Mouse (Mus musculus): ENCODE measurements around the gene Gpkow.

DNA sequence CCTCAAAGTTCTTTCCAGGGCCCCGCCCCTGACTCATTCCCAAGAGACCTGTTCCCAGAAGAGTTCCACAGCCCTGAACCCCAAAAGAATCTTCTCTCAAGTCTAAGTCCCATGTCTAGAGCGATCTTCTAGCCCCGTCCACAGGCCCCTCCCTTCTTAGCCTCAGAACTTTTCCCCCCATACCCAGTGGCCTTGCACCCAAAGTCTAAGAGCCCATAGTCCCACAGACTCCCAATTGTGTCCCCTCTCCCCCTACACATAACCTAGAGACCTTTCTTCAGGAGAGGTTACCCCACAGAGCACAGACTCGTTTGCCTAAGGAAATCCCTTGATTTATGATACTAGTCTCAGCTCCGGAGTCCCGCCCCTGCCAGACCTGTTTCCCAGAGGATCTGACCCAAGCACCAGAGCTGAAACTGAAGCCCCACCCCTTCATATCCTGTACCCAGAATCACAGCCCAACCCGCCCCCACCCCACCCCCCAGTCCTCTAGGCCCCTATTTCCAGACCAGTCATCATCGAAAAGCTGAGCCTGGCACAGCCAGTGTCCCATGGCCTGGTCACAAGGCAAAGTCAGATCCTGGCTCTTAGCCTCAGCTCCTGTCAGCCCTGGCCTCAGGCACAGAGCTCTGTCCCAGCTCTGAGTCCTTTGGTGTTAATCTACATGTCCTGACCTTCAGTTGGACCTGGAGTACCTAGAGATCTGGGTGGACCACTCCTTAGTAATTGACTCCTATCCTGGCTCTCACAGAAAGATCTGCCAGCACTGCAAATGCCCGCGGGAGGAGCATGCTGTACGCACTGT, 37.9 kb upstream of the Gpkow start:
- no peak for TF ChIP-seq CTCF (IDR thresholded peaks at IDR 0.05; ENCODE audit: control insufficient read depth, insufficient read depth, insufficient read length)
- no peak for TF ChIP-seq USF1 (IDR thresholded peaks at IDR 0.05; ENCODE audit: low read depth)

Measured in C2C12 (cell line).